Mouse (Mus musculus) stomach, embryonic 14.5 days (tissue): ENCODE data around the gene Olfr709-ps1. TPM values are rescaled to one million over a fixed set of nuclear protein-coding genes. Genes with fewer than 3 reads are reported as not detected.

ENCODE experiments used
- ATAC-seq: fragments of 200-750 bp; cut with Nextera tagmentation; 2 replicates; pipeline ENCODE4 v1.8.0; 2017; ENCODE audit warnings: low read depth, moderate TSS enrichment; ENCODE audit not compliant: insufficient number of reproducible peaks, insufficient read depth, low FRiP score
- H3K27ac ChIP-seq: fragments of 300-500 bp; sonication (generic); 2 replicates; pipeline ENCODE4 v1.5.1; 2014; ENCODE audit warnings: mild to moderate bottlenecking, low read length, moderate library complexity, mixed read lengths
- H3K27me3 ChIP-seq: fragments of 300-500 bp; sonication (generic); 2 replicates; pipeline ENCODE4 v1.6.1; 2014; ENCODE audit warnings: low read length, control low read depth, mixed read lengths; ENCODE audit not compliant: control insufficient read depth, insufficient read depth
- H3K36me3 ChIP-seq: fragments of 300-500 bp; sonication (generic); 2 replicates; pipeline ENCODE4 v1.6.1; 2014; ENCODE audit warnings: mild to moderate bottlenecking, control low read depth, low read length, moderate library complexity, mixed read lengths; ENCODE audit not compliant: control insufficient read depth, insufficient read depth
- H3K4me1 ChIP-seq: fragments of 300-500 bp; sonication (generic); 2 replicates; pipeline ENCODE4 v1.6.1; 2014; ENCODE audit warnings: low read length, control low read depth, mixed read lengths; ENCODE audit not compliant: control insufficient read depth, insufficient read depth
- H3K4me2 ChIP-seq: fragments of 300-500 bp; sonication (generic); replicated peaks from 2 replicates; pipeline ENCODE4 v1.6.1; 2014; ENCODE audit warnings: low read depth, low read length, control low read depth
- H3K4me3 ChIP-seq: fragments of 300-500 bp; sonication (generic); 2 replicates; pipeline ENCODE4 v1.5.1; 2014; ENCODE audit warnings: low read depth, low read length, control low read depth
- H3K9ac ChIP-seq: fragments of 300-500 bp; sonication (generic); replicated peaks from 2 replicates; pipeline ENCODE4 v1.6.1; 2014; ENCODE audit warnings: low read depth, mild to moderate bottlenecking, control low read depth, low read length, moderate library complexity, mixed read lengths
- H3K9me3 ChIP-seq: fragments of 300-500 bp; sonication (generic); 2 replicates; pipeline ENCODE4 v1.6.1; 2016; ENCODE audit warnings: low read depth, low read length, control low read depth; ENCODE audit not compliant: control insufficient read depth
- WGBS: fragments of 180-500 bp; shearing (Covaris S2); extraction: QIAGEN DNeasy Blood & Tissue Kit; methylation state at CpG from one replicate; pipeline ENCODE4 v1.1.7; 2014; 5-methylcytosine and 5-hydroxymethylcytosine counted together
- polyA plus RNA-seq: library from polyadenylated mRNA; unstranded; fragments of >200 nt; fragmentation: Nextera tagmentation; extraction: Ambion mirVana; gene quantifications from 2 replicates; pipeline ENCODE4 v1.2.1, GENCODE M21; 2014

Gene Olfr709-ps1
- polyA plus RNA-seq, 1 experiment from 2014 or later, result not detected

- no peak for ATAC-seq
- no peak within 1 kb of the TSS for H3K9ac ChIP-seq
- WGBS, result 77% methylated on average over 3 of the region's 3 CpGs
- no peak within 1 kb of the TSS for H3K4me2 ChIP-seq
- no peaks in the 10 kb centered on the region for H3K27me3 ChIP-seq
- H3K4me3 ChIP-seq, result no peak within 1 kb of the TSS
- no peaks in the 10 kb centered on the region for H3K36me3 ChIP-seq
- H3K4me1 ChIP-seq, result no peaks in the 10 kb centered on the region
- no peaks in the 10 kb centered on the region for H3K9me3 ChIP-seq
- H3K27ac ChIP-seq, result no peak within 1 kb of the TSS
These were observed 55.2 kb downstream of the Olfr709-ps1 start, which contains the start of gene Olfr705 for GRCm38 (mm10) chr7:106876791-106877190. Gene Olfr705 (minus strand): TSS chr7:106876891.

Other genes with a start within 250 kb of the Olfr709-ps1 start
- gene Olfr694, start 240.4 kb downstream of the Olfr709-ps1 start, polyA plus RNA-seq, result not detected in 2 replicates
- gene Olfr695, start 215.8 kb downstream of the Olfr709-ps1 start, polyA plus RNA-seq, result not detected in 2 replicates
- gene Olfr697, start 189.8 kb downstream of the Olfr709-ps1 start, polyA plus RNA-seq, result not detected in 2 replicates
- not detected in 2 replicates for gene Olfr698, start 176.8 kb downstream of the Olfr709-ps1 start, polyA plus RNA-seq
- gene Olfr699, start 139.0 kb downstream of the Olfr709-ps1 start, polyA plus RNA-seq, result not detected in 2 replicates
- gene Olfr700, start 123.4 kb downstream of the Olfr709-ps1 start, polyA plus RNA-seq, result not detected in 2 replicates
- gene Olfr701, start 118.1 kb downstream of the Olfr709-ps1 start, polyA plus RNA-seq, result not detected in 2 replicates
- not detected in 2 replicates for gene Olfr702, start 98.3 kb downstream of the Olfr709-ps1 start, polyA plus RNA-seq
- not detected in 2 replicates for gene Olfr703, start 88.9 kb downstream of the Olfr709-ps1 start, polyA plus RNA-seq
- gene Olfr704, start 69.0 kb downstream of the Olfr709-ps1 start, polyA plus RNA-seq, result not detected in 2 replicates
- gene Olfr705, start 55.3 kb downstream of the Olfr709-ps1 start, polyA plus RNA-seq, result not detected in 2 replicates
- not detected in 2 replicates for gene Olfr706, start 44.1 kb downstream of the Olfr709-ps1 start, polyA plus RNA-seq
- not detected in 2 replicates for gene Olfr707, start 31.0 kb downstream of the Olfr709-ps1 start, polyA plus RNA-seq
- gene Olfr1532-ps1, start 24.2 kb downstream of the Olfr709-ps1 start, polyA plus RNA-seq, result not detected in 2 replicates
- gene Olfr710, start 16.1 kb upstream of the Olfr709-ps1 start, polyA plus RNA-seq, result not detected in 2 replicates
- not detected in 2 replicates for gene Olfr6, start 31.7 kb upstream of the Olfr709-ps1 start, polyA plus RNA-seq
- gene Olfr711, start 43.2 kb upstream of the Olfr709-ps1 start, polyA plus RNA-seq, result not detected in 2 replicates
- gene Olfr2, start 73.9 kb upstream of the Olfr709-ps1 start, polyA plus RNA-seq, result not detected in 2 replicates
- not detected in 2 replicates for gene Olfr713, start 99.0 kb upstream of the Olfr709-ps1 start, polyA plus RNA-seq
- gene Olfr714, start 138.8 kb upstream of the Olfr709-ps1 start, polyA plus RNA-seq, result not detected in 2 replicates
- gene Olfr17, start 161.0 kb upstream of the Olfr709-ps1 start, polyA plus RNA-seq, result not detected in 2 replicates
- not detected in 2 replicates for gene Olfr715b, start 178.2 kb upstream of the Olfr709-ps1 start, polyA plus RNA-seq
- gene Olfr715, start 198.9 kb upstream of the Olfr709-ps1 start, polyA plus RNA-seq, result not detected in 2 replicates
- not detected in 2 replicates for gene Olfr716, start 206.1 kb upstream of the Olfr709-ps1 start, polyA plus RNA-seq
- not detected in 2 replicates for gene Nlrp14, start 234.8 kb upstream of the Olfr709-ps1 start, polyA plus RNA-seq